Mouse (Mus musculus): Measurements from ENCODE around the gene 1600014C23Rik.

The 1600014C23Rik gene

GRCm38 (mm10) chr17:45751359-45751758 lies 17.7 kb upstream of the 1600014C23Rik start:
- DNase-seq, result no peak

- peak; percentile 80 for DNase-seq
Observed at GRCm38 (mm10) chr17:45749100-45749499, 15.5 kb upstream of the 1600014C23Rik start.

GRCm38 (mm10) chr17:45747858-45748785 lies 14.5 kb upstream of the 1600014C23Rik start:
- peak; percentile 70 for DNase-seq

- DNase-seq, result no peak
Observed at GRCm38 (mm10) chr17:45747293-45747692, 13.6 kb upstream of the 1600014C23Rik start.

- no peak for DNase-seq
Observed at GRCm38 (mm10) chr17:45746755-45747154, 13.1 kb upstream of the 1600014C23Rik start.

GRCm38 (mm10) chr17:45745629-45746028 lies 12.0 kb upstream of the 1600014C23Rik start:
- DNase-seq, result no peak

GRCm38 (mm10) chr17:45742371-45743147 lies 8.9 kb upstream of the 1600014C23Rik start:
- DNase-seq, result no peak

GRCm38 (mm10) chr17:45737078-45737601 lies 3.5 kb upstream of the 1600014C23Rik start:
- DNase-seq, result peak; percentile 67

- DNase-seq, result peak; percentile 93
Observed at GRCm38 (mm10) chr17:45736311-45737077, 2.9 kb upstream of the 1600014C23Rik start.

GRCm38 (mm10) chr17:45735382-45736310 lies 2.0 kb upstream of the 1600014C23Rik start:
- peak; percentile 87 for DNase-seq

- DNase-seq, result peak; percentile 67
Observed at GRCm38 (mm10) chr17:45734881-45735280, 1.2 kb upstream of the 1600014C23Rik start.

- no peak for DNase-seq
Observed at GRCm38 (mm10) chr17:45734333-45734732, 689 bp upstream of the 1600014C23Rik start.

- peak; percentile 63 for DNase-seq
Observed at GRCm38 (mm10) chr17:45733038-45733734, 458 bp downstream of the 1600014C23Rik start.

GRCm38 (mm10) chr17:45731172-45731864 lies 2.3 kb downstream of the 1600014C23Rik start:
- peak; percentile 87 for DNase-seq

GRCm38 (mm10) chr17:45730696-45731095 lies 2.9 kb downstream of the 1600014C23Rik start:
- no peak for DNase-seq

GRCm38 (mm10) chr17:45729387-45729786 lies 4.3 kb downstream of the 1600014C23Rik start:
- no peak for DNase-seq

- DNase-seq, result no peak
Observed at GRCm38 (mm10) chr17:45727983-45728723, 5.5 kb downstream of the 1600014C23Rik start.

- DNase-seq, result no peak
Observed at GRCm38 (mm10) chr17:45727481-45727880, 6.2 kb downstream of the 1600014C23Rik start.

- no peak for DNase-seq
Observed at GRCm38 (mm10) chr17:45726249-45726648, 7.4 kb downstream of the 1600014C23Rik start.

Measured in cerebellum, adult 9-11 months (tissue).